Mouse (Mus musculus): ENCODE measurements around the gene Arhgap31. TPM values are rescaled to one million over a fixed set of nuclear protein-coding genes. Genes with fewer than 3 reads are reported as not detected.

The Arhgap31 gene
- polyA plus RNA-seq (2017; shearing (Covaris generic)) = 58.9 TPM

GRCm38 (mm10) chr16:38712581-38713403, at the start of gene Arhgap31:
Gene Arhgap31, minus strand, starts transcription at chr16:38713274.

GRCm38 (mm10) chr16:38742113-38742658, 29.1 kb upstream of the Arhgap31 start, which contains the start of gene B4galt4:
Gene B4galt4, plus strand, starts transcription at chr16:38742264.

GRCm38 (mm10) chr16:38558221-38558748, 154.8 kb downstream of the Arhgap31 start, which contains the start of gene Tmem39a:
Gene Tmem39a, plus strand, starts transcription at chr16:38558698.

GRCm38 (mm10) chr16:38549479-38550396, 163.3 kb downstream of the Arhgap31 start, which contains the start of gene Poglut1:
Gene Poglut1, minus strand, starts transcription at chr16:38550258.

Other genes starting within 250 kb of the Arhgap31 start
- 3.8 TPM for gene Timmdc1, start 190.6 kb downstream of the Arhgap31 start, polyA plus RNA-seq (2017; shearing (Covaris generic))
- gene Poglut1, start 163.0 kb downstream of the Arhgap31 start, polyA plus RNA-seq (2017; shearing (Covaris generic)) = 27.2 TPM
- gene Tmem39a, start 154.6 kb downstream of the Arhgap31 start, polyA plus RNA-seq (2017; shearing (Covaris generic)) = 49.6 TPM
- 0.53 TPM for gene B4galt4, start 29.0 kb upstream of the Arhgap31 start, polyA plus RNA-seq (2017; shearing (Covaris generic))
- gene Upk1b, start 87.1 kb upstream of the Arhgap31 start, polyA plus RNA-seq (2017; shearing (Covaris generic)) = not detected
- not detected for gene 4930435E12Rik, start 115.5 kb upstream of the Arhgap31 start, polyA plus RNA-seq (2017; shearing (Covaris generic))
- not detected for gene Igsf11, start 179.4 kb upstream of the Arhgap31 start, polyA plus RNA-seq (2017; shearing (Covaris generic))